Mouse (Mus musculus): ENCODE results near the gene Bcl2l2. TPM values are rescaled to one million over a fixed set of nuclear protein-coding genes. Genes with fewer than 3 reads are reported as not detected.

The Bcl2l2 gene
- polyA plus RNA-seq, 1 experiment: 25.9 TPM

- Histone ChIP-seq H3K4me3 (ENCODE audit: insufficient read depth, low read length) (no peak within 1 kb of the TSS), H3K4me1 (ENCODE audit: control insufficient read depth, insufficient read depth, low read length) (no peaks in the 10 kb centered on the region), H3K27ac (ENCODE audit: insufficient read depth, low read depth, low read length) (no peak within 1 kb of the TSS)
- TF ChIP-seq CTCF (IDR thresholded peaks at IDR 0.05; ENCODE audit: low read depth, low read length): no peak
- no peak for TF ChIP-seq POLR2A (IDR thresholded peaks at IDR 0.05; ENCODE audit: borderline replicate concordance, low read depth, low read length)
Measured at GRCm38 (mm10) chr14:54932645-54933150, 49.5 kb downstream of the Bcl2l2 start, which contains the start of gene Il25. Gene Il25, plus strand, starts transcription at chr14:54932695.

GRCm38 (mm10) chr14:54935904-54936830, 53.0 kb downstream of the Bcl2l2 start, which contains the start of gene Cmtm5:
Gene Cmtm5, plus strand, starts transcription at chr14:54936261.
- Histone ChIP-seq H3K4me1 (ENCODE audit: control insufficient read depth, insufficient read depth, low read length) (no peaks in the 10 kb centered on the region), H3K4me3 (ENCODE audit: insufficient read depth, low read length) (no peak within 1 kb of the TSS), H3K27ac (ENCODE audit: insufficient read depth, low read depth, low read length) (no peak within 1 kb of the TSS)
- no peak for TF ChIP-seq CTCF (IDR thresholded peaks at IDR 0.05; ENCODE audit: low read depth, low read length)
- no peak for TF ChIP-seq POLR2A (IDR thresholded peaks at IDR 0.05; ENCODE audit: borderline replicate concordance, low read depth, low read length)

GRCm38 (mm10) chr14:54936831-54937160, 53.6 kb downstream of the Bcl2l2 start:
- Histone ChIP-seq H3K4me1 (ENCODE audit: control insufficient read depth, insufficient read depth, low read length) (no peaks in the 10 kb centered on the region), H3K27ac (ENCODE audit: insufficient read depth, low read depth, low read length) (no peak overlapping the region), H3K4me3 (ENCODE audit: insufficient read depth, low read length) (no peak overlapping the region)
- TF ChIP-seq CTCF (IDR thresholded peaks at IDR 0.05; ENCODE audit: low read depth, low read length): no peak
- no peak for TF ChIP-seq POLR2A (IDR thresholded peaks at IDR 0.05; ENCODE audit: borderline replicate concordance, low read depth, low read length)

GRCm38 (mm10) chr14:54937361-54938182, 54.4 kb downstream of the Bcl2l2 start:
- no peak overlapping the region for H3K4me3 ChIP-seq (ENCODE audit: insufficient read depth, low read length)
- no peak overlapping the region for H3K27ac ChIP-seq (ENCODE audit: insufficient read depth, low read depth, low read length)
- no peak for TF ChIP-seq CTCF (IDR thresholded peaks at IDR 0.05; ENCODE audit: low read depth, low read length)
- no peak for TF ChIP-seq POLR2A (IDR thresholded peaks at IDR 0.05; ENCODE audit: borderline replicate concordance, low read depth, low read length)
- no peaks in the 10 kb centered on the region for H3K4me1 ChIP-seq (ENCODE audit: control insufficient read depth, insufficient read depth, low read length)

Other genes starting within 250 kb of the Bcl2l2 start
- gene Gm17606, start 242.4 kb upstream of the Bcl2l2 start, polyA plus RNA-seq (2012; ENCODE audit: insufficient read depth, insufficient read length, missing spikeins): not detected in 2 replicates
- 0.48 and 0.71 TPM in 2 replicates for gene Cdh24, start 242.0 kb upstream of the Bcl2l2 start, polyA plus RNA-seq (2012; ENCODE audit: insufficient read depth, insufficient read length, missing spikeins)
- 30.2 and 32.8 TPM in 2 replicates for gene 1700123O20Rik, start 197.2 kb upstream of the Bcl2l2 start, polyA plus RNA-seq (2012; ENCODE audit: insufficient read depth, insufficient read length, missing spikeins)
- 226 and 268 TPM in 2 replicates for gene Acin1, start 196.4 kb upstream of the Bcl2l2 start, polyA plus RNA-seq (2012; ENCODE audit: insufficient read depth, insufficient read length, missing spikeins)
- not detected in 2 replicates for gene Gm29776, start 184.5 kb upstream of the Bcl2l2 start, polyA plus RNA-seq (2012; ENCODE audit: insufficient read depth, insufficient read length, missing spikeins)
- 0.87 and 0.90 TPM in 2 replicates for gene Cebpe, start 171.2 kb upstream of the Bcl2l2 start, polyA plus RNA-seq (2012; ENCODE audit: insufficient read depth, insufficient read length, missing spikeins)
- 35.7 and 42.6 TPM in 2 replicates for gene Slc7a8, start 101.4 kb upstream of the Bcl2l2 start, polyA plus RNA-seq (2012; ENCODE audit: insufficient read depth, insufficient read length, missing spikeins)
- not detected in 2 replicates for gene Rnf212b, start 69.2 kb upstream of the Bcl2l2 start, polyA plus RNA-seq (2012; ENCODE audit: insufficient read depth, insufficient read length, missing spikeins)
- 5.2 and 6.5 TPM in 2 replicates for gene Homez, start 12.4 kb upstream of the Bcl2l2 start, polyA plus RNA-seq (2012; ENCODE audit: insufficient read depth, insufficient read length, missing spikeins)
- gene Ppp1r3e, start 5.8 kb upstream of the Bcl2l2 start, polyA plus RNA-seq (2012; ENCODE audit: insufficient read depth, insufficient read length, missing spikeins): 11.3 and 13.9 TPM in 2 replicates
- gene Gm20521, start 64 bp downstream of the Bcl2l2 start, polyA plus RNA-seq (2012; ENCODE audit: insufficient read depth, insufficient read length, missing spikeins): not detected in 2 replicates
- gene Pabpn1, start 9.1 kb downstream of the Bcl2l2 start, polyA plus RNA-seq (2012; ENCODE audit: insufficient read depth, insufficient read length, missing spikeins): 144 and 176 TPM in 2 replicates
- 0.32 and 1.8 TPM in 2 replicates for gene Slc22a17, start 29.8 kb downstream of the Bcl2l2 start, polyA plus RNA-seq (2012; ENCODE audit: insufficient read depth, insufficient read length, missing spikeins)
- not detected in 2 replicates for gene Efs, start 42.7 kb downstream of the Bcl2l2 start, polyA plus RNA-seq (2012; ENCODE audit: insufficient read depth, insufficient read length, missing spikeins)
- not detected in 2 replicates for gene Il25, start 49.3 kb downstream of the Bcl2l2 start, polyA plus RNA-seq (2012; ENCODE audit: insufficient read depth, insufficient read length, missing spikeins)
- not detected in 2 replicates for gene Cmtm5, start 52.9 kb downstream of the Bcl2l2 start, polyA plus RNA-seq (2012; ENCODE audit: insufficient read depth, insufficient read length, missing spikeins)
- gene Myh6, start 83.5 kb downstream of the Bcl2l2 start, polyA plus RNA-seq (2012; ENCODE audit: insufficient read depth, insufficient read length, missing spikeins): not detected in 2 replicates
- gene Gm17428, start 93.6 kb downstream of the Bcl2l2 start, polyA plus RNA-seq (2012; ENCODE audit: insufficient read depth, insufficient read length, missing spikeins): not detected in 2 replicates
- gene Myh7, start 111.2 kb downstream of the Bcl2l2 start, polyA plus RNA-seq (2012; ENCODE audit: insufficient read depth, insufficient read length, missing spikeins): not detected in 2 replicates
- 38.3 and 44.2 TPM in 2 replicates for gene Ngdn, start 132.1 kb downstream of the Bcl2l2 start, polyA plus RNA-seq (2012; ENCODE audit: insufficient read depth, insufficient read length, missing spikeins)
- gene Zfhx2, start 208.9 kb downstream of the Bcl2l2 start, polyA plus RNA-seq (2012; ENCODE audit: insufficient read depth, insufficient read length, missing spikeins): 7.1 and 7.6 TPM in 2 replicates
- 10.6 and 12.3 TPM in 2 replicates for gene Thtpa, start 211.4 kb downstream of the Bcl2l2 start, polyA plus RNA-seq (2012; ENCODE audit: insufficient read depth, insufficient read length, missing spikeins)
- 43.0 and 51.9 TPM in 2 replicates for gene Ap1g2, start 223.2 kb downstream of the Bcl2l2 start, polyA plus RNA-seq (2012; ENCODE audit: insufficient read depth, insufficient read length, missing spikeins)
- not detected in 2 replicates for gene Jph4, start 233.6 kb downstream of the Bcl2l2 start, polyA plus RNA-seq (2012; ENCODE audit: insufficient read depth, insufficient read length, missing spikeins)

Data from bone marrow macrophage, adult 2 months (primary cell).